Mouse (Mus musculus) kidney, postnatal 14 days (tissue): ENCODE measurements around the gene Dcun1d3.

Source experiments
- DNase-seq: peaks from one replicate; pipeline ENCODE4 v3.0.0; 2022; ENCODE audit warnings: mixed read lengths

Dcun1d3 gene

GRCm38 (mm10) chr7:119895639-119896512 is at the start of gene Dcun1d3, which contains the start of gene Lyrm1:
Dcun1d3 (minus strand) TSS chr7:119896298.
Lyrm1 (plus strand) TSS chr7:119895861.
- DNase-seq = peak; percentile 99

GRCm38 (mm10) chr7:119941569-119941968 is 45.5 kb upstream of the Dcun1d3 start:
- peak; percentile 71 for DNase-seq

- DNase-seq = no peak
Measured at GRCm38 (mm10) chr7:119937036-119937435, 40.9 kb upstream of the Dcun1d3 start.

GRCm38 (mm10) chr7:119936321-119936720 is 40.2 kb upstream of the Dcun1d3 start:
- no peak for DNase-seq

GRCm38 (mm10) chr7:119928783-119929440 is 32.8 kb upstream of the Dcun1d3 start:
- DNase-seq = no peak

- DNase-seq = no peak
Measured at GRCm38 (mm10) chr7:119921054-119921453, 25.0 kb upstream of the Dcun1d3 start.

GRCm38 (mm10) chr7:119920457-119920856 is 24.4 kb upstream of the Dcun1d3 start:
- no peak for DNase-seq

- no peak for DNase-seq
Measured at GRCm38 (mm10) chr7:119911727-119912126, 15.6 kb upstream of the Dcun1d3 start.

- no peak for DNase-seq
Measured at GRCm38 (mm10) chr7:119906523-119907215, 10.6 kb upstream of the Dcun1d3 start.

- no peak for DNase-seq
Measured at GRCm38 (mm10) chr7:119899386-119900057, 3.4 kb upstream of the Dcun1d3 start.

- no peak for DNase-seq
Measured at GRCm38 (mm10) chr7:119898247-119898856, 2.3 kb upstream of the Dcun1d3 start.

- DNase-seq = no peak
Measured at GRCm38 (mm10) chr7:119897521-119898109, 1.5 kb upstream of the Dcun1d3 start.

GRCm38 (mm10) chr7:119894818-119895544 is 1.1 kb downstream of the Dcun1d3 start:
- peak; percentile 54 for DNase-seq

- DNase-seq = no peak
Measured at GRCm38 (mm10) chr7:119892742-119893141, 3.4 kb downstream of the Dcun1d3 start.

GRCm38 (mm10) chr7:119892198-119892597 is 3.9 kb downstream of the Dcun1d3 start:
- DNase-seq = no peak

GRCm38 (mm10) chr7:119887887-119888286 is 8.2 kb downstream of the Dcun1d3 start:
- DNase-seq = no peak

GRCm38 (mm10) chr7:119881229-119881628 is 14.9 kb downstream of the Dcun1d3 start:
- DNase-seq = no peak

GRCm38 (mm10) chr7:119880345-119880744 is 15.8 kb downstream of the Dcun1d3 start:
- DNase-seq = peak; percentile 28

GRCm38 (mm10) chr7:119879171-119879570 is 16.9 kb downstream of the Dcun1d3 start:
- no peak for DNase-seq

GRCm38 (mm10) chr7:119875776-119876440 is 20.2 kb downstream of the Dcun1d3 start:
- DNase-seq = peak; percentile 66

- no peak for DNase-seq
Measured at GRCm38 (mm10) chr7:119873050-119873449, 23.0 kb downstream of the Dcun1d3 start.
